Mouse (Mus musculus): ENCODE data around the gene Hip1r. TPM values are rescaled to one million over a fixed set of nuclear protein-coding genes. Genes with fewer than 3 reads are reported as not detected.
A peak's percentile ranks its signal among the peaks of the same experiment; 100 is the strongest.

Hip1r gene
- 6.0 and 6.6 TPM in 2 replicates for total RNA-seq (2015)
- total RNA-seq (2017): 12.1 and 13.0 TPM in 2 replicates

DNA sequence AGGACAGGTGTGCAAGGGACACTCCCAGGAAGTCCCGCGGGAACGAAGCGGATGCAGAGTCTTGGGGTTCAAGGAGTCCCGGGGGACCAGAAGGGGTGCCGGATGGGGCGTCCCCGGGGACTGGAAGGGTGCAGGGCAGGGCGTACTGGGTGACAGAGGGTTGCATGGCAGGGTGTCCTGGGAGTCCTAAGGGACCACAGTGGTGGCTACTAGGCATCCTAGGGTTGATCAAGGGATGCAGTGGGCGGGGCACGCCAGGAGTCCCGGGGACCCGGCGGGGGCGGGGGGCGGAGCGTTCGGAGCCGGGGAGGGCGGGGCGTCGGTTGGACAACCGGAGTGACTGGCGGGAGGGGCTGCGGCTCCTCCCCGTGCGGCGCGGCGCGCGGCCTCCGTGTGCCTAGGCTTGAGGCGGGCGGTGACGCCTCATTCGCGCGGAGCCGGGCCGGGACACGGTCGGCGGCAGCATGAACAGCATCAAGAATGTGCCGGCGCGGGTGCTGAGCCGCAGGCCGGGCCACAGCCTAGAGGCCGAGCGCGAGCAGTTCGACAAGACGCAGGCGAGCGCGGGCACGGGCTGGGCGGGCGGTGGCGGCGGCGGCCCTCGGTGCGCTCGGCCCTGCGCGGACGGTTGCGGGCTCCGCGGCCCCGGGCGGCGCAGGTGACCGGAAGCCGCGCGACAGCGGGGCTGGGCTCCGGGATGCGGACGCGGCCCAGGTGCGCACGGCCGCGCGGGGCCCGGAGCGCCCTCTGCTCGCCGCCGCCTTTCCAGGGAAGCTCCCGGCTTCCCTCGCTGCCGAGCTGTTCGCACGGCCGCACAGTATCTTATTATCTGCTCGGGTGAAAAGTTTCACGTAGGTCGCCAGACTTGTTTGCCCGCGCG is at the start of gene Hip1r:
TSS of gene Hip1r (plus strand) at position 330 of the 880 bp plus-strand sequence.
- ATAC-seq (ENCODE audit: poor library complexity, severe bottlenecking): peak; percentile 58

DNA sequence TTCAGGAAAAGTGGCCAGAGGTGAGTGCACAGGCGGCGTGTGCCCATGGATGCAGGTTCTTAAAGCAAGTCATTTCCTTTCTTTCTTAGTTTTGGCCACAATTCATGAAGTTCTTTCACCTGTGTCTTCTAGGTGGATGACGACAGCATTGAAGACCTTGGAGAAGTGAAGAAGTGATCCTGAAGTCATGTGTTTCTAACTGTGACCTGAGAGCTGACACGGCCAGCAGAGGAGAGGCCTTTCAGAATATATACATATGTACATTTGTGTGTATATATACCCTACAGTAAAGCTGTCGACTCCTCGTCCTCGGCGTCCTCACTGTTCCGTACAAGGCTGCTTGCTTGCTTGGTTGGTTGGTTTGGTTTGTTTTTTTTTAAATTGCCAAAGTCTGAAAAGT is 46.3 kb upstream of the Hip1r start, which contains the start of gene Gm43518:
TSS of gene Gm43518 (plus strand) at position 301 of the 400 bp plus-strand sequence.
- no peak for ATAC-seq (ENCODE audit: poor library complexity, severe bottlenecking)

DNA sequence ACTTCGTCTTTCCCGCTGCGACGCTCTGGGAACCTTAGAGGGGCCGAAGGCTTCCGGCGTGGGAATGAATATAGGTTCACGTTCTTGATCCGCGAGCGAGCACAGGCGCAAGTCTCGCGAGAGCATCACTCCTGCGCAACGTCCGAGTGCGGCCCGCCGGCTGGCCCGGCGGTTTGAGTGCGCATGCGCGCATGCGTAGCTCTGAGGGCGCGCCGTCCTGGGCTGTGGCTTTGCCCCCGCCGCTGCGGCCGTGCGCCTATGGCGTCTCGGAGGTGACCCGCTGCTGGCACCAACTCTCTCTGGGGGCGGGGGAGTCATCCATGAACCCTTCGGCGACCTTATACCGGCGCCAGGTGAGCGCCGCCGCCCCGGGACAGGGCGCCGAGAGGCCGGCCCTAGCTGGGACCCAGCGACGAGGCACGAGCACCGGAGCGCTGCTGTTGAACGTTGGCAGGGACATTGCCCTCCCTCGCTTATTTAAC is 42.9 kb upstream of the Hip1r start, which contains the start of gene Ccdc62:
TSS of gene Ccdc62 (plus strand) at position 172 of the 482 bp plus-strand sequence.
- peak; percentile 98 for ATAC-seq (ENCODE audit: poor library complexity, severe bottlenecking)

DNA sequence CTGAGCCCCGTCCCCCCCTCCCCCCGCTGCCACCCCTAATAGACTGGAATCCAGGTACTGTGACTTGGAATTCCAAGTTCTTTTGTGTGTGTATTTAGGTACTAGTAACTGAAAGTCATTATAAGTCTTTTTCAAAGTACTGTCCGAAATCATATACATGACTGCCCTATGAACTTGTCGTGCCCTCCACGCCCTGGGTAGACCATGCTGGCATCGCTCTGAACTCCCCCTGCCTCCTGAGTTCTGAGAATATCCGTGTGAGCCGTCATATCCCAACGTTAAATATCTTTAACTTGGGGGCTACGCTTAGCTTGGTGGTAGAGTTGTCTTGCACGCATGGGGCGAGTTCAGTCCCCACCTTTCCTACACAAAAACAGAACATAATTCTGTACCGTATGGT is 42.3 kb upstream of the Hip1r start:
- ATAC-seq (ENCODE audit: poor library complexity, severe bottlenecking): no peak

DNA sequence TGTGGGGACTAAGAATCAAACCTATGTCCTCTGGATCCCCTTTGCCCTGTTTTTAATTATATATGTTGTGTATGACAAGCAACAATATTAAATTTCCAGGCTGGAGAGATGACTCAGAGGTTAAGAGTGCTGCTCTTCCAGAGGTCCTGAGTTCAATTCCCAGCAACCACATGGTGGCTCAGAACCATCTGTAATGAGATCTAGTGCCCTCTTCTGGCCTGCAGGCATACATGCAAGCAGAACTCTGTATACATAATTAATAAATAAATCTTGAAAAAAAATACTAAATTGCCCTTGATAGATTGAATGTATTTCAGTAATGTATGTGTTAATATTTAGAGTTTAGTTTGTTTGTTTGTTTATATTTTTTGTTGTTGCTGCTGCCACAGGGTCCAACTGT is 40.5 kb upstream of the Hip1r start:
- ATAC-seq (ENCODE audit: poor library complexity, severe bottlenecking): no peak

DNA sequence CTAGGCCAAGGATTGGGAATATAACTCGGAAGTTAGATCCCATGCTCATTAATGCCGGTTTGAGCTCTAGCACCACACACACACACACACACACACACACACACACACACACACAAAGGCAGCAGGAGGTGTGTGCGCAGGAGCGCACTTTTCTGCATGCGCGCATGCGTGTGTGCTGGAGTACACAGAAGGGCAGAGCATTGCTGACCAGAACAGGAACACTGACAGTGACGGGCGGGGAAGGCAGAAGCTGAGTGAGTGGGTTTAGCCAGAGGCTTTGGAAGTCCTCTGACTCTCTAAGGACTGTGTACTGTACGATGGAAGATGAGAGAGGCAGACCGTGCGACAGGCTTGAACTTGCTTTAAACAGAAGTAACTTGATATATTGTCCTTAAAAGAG is 39.9 kb upstream of the Hip1r start:
- no peak for ATAC-seq (ENCODE audit: poor library complexity, severe bottlenecking)

DNA sequence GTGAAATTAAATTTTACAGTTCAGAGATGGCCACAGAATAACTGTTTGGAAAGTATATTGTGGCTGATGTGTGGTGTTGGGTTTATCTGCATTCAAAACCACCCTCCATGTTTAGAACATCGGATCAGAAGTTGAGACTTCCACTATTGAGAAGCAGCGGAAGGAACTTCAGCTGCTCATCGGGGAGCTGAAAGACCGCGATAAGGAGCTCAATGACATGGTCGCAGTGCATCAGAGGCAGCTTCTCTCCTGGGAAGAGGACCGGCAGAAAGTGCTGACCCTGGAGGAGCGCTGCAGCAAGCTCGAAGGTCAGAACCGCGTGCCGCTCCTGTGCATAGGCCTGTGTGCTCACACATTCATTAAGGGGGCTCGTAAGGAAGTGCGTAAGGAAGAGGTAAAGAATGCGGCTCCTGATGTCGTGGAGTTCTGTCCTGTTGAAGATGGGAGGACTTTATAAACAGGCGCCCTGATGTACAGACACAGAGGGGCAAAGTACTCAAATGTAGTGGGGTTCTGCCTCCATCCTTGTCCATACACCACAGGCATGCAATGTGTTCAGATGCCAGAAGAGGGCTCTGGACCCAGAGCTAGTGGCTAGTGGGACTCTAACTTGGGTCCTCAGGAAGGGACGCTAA is 39.4 kb upstream of the Hip1r start:
- no peak for ATAC-seq (ENCODE audit: poor library complexity, severe bottlenecking)

DNA sequence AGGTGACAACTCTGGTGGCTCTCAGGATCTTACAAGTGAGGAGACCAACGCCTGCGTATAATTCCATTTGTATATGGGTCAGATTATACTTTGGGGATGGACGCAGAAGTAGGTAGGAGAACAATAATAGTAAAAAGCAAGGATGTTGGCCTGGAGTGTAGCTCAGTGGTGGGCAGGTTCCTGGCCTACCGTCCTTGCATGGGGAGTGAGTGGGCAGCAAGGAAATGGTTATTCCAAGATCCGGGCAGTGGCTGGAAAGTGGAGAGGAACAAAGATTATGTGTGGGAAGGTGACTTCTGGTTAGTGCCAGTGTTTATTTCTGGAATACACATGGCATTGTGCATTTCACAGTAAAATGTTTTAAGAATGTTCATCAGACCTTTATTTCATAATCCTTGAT is 37.5 kb upstream of the Hip1r start:
- no peak for ATAC-seq (ENCODE audit: poor library complexity, severe bottlenecking)

DNA sequence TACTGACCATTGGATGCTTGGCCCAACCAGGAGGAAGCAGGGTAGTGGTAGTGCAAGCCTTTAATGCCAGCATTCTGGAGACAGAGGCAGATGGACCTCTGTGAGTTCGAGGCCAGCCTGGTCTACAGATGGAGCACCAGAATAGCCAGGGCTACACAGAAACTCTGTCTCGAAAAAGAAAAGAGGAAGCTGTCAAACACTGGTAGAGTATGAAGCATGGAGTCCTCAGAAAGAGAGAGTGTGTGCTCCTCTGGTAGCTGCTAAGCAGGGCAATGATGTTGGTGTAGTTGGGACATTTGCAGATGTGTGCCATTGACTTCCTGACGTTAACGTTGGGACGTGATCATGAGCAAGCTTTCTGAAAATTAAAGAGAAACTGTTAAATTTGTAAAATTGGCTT is 34.9 kb upstream of the Hip1r start:
- ATAC-seq (ENCODE audit: poor library complexity, severe bottlenecking): peak; percentile 68; the same call in 1 of the 2 replicates

DNA sequence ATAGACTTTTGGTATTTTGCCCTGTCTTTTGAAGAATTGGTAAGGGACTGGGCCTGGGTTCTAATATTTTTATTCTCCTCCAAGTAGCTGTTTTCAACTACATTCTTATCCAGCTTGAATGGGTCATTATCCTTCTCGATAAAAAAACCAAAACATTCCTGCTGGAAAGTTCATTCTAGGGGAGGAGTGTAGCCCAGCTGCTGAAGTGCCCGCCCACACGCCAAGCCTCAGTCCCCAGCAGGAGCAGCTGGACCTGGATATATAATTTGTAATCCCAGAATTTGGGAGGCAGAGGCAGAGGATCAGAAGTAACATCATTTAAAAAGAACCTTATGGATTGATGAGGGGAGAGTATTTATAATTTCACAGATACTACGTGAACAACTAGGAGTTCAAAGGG is 26.9 kb upstream of the Hip1r start:
- ATAC-seq (ENCODE audit: poor library complexity, severe bottlenecking): no peak

DNA sequence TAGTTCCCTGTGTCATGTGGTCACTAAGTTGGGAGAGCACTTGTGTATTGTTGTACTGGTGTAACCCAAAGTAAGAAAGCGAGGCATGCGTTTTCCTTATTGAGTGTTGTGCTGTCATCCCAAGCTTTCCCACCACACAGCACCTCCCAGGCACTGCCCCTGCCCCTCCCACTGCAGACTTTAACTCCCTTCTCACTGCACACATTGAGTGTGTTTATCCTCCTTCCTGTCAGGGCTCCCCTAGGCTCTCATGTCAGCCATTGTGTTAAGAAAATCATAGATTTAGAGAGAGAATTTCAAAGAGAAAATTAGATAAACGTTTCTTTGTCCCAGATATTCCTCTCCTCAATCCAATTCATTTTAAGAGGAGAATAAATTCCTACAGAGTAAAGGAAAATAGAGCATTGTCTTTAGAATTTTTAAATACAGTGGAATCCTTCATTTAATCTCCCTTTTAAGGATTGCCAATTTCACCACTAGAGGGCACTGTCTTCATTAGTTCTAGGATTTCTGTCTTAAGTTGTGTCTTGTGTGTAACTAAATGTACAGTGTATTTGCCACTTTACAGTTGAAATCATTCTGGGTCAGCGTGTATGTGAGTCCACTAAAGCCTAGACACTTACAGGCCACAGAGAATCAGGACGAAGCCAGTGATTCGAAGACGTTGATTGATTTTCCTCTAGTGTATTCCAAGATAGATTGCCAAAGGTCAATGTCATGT is 26.2 kb upstream of the Hip1r start:
- no peak for ATAC-seq (ENCODE audit: poor library complexity, severe bottlenecking)

DNA sequence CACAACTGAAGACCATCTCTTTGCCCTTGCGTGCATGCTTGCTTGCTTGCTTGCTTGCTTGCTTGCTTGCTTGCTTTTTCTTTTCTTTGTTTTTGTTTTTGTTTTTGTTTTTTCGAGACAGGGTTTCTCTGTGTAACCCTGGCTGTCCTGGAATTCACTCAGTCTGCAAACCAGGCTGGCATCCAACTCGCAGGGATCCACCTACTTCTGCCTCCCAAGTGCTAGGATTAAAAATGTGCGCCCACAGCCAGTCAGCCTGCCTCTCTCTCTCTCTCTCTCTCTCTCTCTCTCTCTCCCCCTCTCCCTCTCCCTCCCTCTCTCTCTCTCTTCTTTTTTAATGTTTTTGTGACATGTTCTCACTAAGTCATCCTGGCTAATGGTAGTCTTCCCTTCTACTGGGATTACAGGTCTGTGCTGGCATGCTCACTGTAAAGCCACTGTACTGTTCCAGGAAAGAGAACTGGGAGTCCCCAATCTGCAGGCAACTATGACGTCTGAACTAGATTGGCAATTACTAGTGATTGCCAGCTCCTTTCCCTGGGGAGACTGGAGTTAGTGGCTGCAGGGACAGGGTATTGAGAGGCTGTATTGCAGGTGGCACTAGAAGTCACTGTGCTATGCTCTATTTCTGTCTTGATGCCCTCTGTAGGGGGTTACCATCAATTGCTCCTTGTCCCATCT is 20.9 kb upstream of the Hip1r start:
- no peak for ATAC-seq (ENCODE audit: poor library complexity, severe bottlenecking)

DNA sequence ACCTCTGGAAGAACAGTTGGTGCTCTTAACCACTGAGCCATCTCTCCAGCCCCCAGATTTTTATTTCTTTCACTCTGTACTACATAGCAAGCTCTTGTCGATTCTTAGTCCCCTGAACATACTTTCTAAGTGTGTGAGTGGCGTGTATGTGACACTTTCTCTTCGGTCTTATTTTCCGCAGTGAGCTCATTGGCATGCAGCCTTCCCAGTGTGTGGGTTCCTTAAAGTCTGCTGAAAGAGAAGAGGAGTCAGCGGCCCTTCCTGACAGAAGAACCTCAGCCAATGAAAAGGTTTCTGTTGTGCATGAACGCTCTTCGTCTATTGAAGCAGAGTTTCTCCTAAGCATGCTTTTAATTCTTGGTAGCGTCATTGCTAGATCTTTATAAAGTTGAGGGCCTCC is 16.2 kb upstream of the Hip1r start:
- ATAC-seq (ENCODE audit: poor library complexity, severe bottlenecking): no peak

DNA sequence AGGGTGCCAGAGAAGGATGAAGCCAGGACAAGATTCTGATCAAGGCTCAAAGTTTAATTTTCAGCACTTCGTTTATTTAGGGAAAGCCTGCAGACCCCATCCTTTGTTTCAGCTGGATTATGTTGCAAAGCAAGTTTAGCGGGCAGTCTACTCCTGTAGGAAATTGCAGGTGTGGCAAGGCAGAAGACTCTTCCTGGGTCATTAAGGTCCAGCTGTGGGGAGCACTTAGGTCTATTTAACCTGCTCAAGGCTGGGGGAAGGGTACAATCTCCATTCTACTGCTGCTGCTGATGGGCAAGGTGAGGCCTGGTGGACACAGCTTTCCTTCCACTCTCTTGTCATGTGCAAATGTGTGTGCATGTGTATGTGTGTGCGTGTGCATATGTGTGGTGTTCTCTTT is 14.4 kb upstream of the Hip1r start:
- ATAC-seq (ENCODE audit: poor library complexity, severe bottlenecking): no peak

DNA sequence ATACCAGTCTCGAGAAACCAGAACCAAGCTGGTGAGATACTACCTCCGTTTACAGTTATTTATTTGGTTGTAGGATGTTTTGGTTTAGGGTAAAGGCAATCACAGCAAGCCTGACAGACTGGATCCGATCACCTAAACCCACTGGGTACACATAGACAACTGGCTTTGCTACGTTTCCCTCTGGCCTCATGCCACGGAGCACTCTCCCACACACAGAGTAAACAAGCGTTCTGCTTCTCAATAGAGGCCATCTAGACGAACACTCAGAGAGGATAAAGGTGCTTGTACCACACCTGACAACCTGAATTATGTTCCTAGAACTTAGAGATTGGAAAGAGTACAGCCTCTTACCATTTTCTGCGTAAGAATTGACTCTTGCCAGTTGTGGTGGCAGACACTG is 13.3 kb upstream of the Hip1r start:
- no peak for ATAC-seq (ENCODE audit: poor library complexity, severe bottlenecking)

DNA sequence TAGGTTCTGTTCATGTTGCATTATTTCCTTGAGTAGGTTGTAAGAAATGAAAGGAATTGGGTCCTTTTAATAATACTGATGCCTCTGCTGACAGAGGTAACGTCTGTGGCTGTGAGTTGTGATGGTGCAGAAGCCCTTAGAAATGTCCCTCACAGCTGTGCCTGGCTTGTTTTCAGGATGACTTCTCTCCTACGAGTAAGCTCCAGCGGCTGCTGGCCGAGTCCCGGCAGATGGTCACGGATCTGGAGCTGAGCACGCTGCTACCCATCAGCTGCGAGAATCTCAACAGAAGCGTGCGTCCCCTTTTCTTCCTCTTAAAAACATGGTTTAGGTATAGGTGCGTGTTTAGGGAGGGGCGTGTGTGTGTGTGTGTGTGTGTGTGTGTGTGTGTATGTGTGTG is 12.4 kb upstream of the Hip1r start:
- no peak for ATAC-seq (ENCODE audit: poor library complexity, severe bottlenecking)

DNA sequence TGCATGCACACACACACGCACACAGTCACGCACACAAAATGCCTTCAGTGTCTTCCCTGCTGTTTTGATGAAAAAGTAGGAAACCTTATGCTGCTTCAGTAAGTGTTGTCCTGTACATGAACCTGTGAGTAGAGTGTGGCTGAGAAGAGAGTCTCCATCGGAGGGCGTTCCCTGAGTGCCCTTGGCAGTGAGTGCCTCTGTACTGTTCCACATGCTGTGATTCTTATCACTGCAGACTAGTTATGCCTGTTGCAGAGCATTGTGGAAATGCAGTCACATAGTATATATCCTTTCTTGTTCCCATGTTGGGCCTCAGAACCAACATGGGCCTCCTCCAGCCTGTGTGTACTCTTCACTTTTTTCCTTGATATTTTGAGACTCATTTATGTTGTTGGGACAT is 9.2 kb upstream of the Hip1r start:
- no peak for ATAC-seq (ENCODE audit: poor library complexity, severe bottlenecking)

DNA sequence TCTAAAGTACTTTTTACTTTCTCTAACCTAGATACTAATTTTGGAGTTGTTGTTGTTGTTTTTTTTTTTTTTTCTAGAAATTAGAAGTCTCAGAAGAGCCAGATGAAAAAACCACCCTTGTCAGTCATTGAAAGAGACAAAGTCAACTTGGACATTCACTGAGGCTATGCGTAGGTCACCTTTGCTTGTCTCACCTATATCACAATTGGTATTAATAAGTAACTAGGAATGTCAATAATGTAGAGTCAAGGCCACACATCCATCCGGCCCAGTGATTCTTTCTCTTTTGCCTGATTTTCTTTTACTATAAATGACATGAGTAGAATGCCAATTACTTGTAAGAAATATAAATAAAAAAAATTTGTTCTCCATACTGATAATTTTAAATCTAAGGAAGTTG is 6.7 kb upstream of the Hip1r start:
- ATAC-seq (ENCODE audit: poor library complexity, severe bottlenecking): no peak

DNA sequence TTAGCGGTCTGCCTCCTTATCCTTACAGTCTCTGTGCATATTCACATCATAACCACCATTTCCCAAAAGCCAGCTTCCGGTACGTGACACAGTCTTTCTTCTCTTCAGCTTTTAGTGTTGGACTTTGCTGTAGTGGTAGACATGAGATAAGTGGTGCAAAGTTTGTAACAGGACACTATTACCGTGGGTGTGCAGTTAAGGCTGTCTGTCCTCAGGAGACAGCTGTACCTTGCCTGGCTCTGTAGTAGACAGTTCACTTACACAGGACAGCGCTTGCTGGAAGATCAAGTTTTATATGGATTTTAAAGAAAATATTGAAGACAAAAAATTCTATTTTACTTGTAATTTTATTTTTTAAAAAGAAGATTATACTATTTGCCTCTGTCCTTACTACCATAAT is 5.0 kb upstream of the Hip1r start:
- no peak for ATAC-seq (ENCODE audit: poor library complexity, severe bottlenecking)

DNA sequence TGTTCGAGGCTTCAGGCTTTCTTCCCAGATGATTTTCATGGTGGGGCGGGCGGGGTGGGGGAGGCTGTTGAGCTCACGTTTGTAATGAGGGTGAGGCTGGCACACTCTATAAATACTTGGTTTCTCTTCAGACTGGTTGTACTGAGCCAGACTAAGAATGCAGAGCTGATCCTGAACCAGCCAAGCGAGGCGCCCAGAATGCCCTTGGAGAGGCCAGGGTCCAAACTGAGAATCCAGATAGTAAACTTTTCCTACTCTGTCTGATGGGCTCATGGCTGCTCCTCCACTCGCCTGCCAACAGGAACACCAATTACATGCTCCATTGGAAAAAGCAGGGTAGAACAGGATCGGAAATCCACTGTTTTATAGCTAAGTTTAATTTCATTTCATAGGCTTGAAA is 4.2 kb upstream of the Hip1r start:
- ATAC-seq (ENCODE audit: poor library complexity, severe bottlenecking): no peak

DNA sequence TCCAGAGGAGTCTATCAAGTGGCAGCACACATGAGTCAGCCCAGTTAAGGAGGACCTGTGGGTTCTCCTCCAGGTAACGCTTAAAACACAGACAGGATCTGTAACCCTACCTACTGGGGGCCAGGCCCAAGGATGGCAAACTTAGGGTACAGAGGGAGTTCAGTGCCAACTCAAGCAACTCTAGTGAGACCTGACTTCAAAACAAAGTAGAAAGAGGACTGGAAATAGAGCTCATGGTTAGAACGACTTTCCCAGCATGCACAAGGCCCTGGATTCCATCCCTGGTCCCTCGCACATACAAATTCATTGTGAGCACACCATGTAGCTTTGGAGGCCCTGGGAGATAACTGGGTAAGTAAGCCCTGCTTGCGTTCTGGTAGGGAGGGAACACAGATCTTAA is 2.9 kb upstream of the Hip1r start:
- no peak for ATAC-seq (ENCODE audit: poor library complexity, severe bottlenecking)

All from megakaryocyte, adult 5-6 weeks (primary cell).